Mouse (Mus musculus): ENCODE data around the gene Dact3.

Dact3 gene

DNA sequence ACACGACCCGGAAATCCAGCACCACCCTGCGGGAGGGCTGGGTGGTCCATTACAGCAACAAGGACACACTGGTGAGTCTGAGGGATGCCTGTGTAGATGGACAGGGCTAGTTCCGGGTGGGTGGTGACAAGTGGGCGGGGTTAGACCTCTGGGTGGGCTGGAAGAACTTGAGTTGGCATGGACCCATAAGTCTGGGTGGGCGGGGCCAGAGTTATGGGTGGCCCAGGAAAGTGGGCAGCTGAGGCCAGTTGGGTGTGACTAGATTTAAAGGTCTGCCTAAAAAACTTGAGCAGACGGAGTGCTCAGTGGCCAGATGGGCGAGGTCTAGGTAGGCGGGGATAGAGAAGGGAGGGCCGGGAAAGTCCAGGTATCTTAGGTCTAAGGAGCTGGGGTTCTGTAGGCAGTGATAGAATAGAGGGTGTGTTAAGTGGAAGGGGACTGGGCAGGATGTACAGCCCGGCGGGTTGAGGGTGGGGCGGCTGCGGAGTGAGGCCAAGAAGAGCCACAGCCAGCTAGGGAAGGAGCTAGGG lies 21.8 kb upstream of the Dact3 start:
- in situ Hi-C loops (cut with MseI, MboI), result no loop called here

DNA sequence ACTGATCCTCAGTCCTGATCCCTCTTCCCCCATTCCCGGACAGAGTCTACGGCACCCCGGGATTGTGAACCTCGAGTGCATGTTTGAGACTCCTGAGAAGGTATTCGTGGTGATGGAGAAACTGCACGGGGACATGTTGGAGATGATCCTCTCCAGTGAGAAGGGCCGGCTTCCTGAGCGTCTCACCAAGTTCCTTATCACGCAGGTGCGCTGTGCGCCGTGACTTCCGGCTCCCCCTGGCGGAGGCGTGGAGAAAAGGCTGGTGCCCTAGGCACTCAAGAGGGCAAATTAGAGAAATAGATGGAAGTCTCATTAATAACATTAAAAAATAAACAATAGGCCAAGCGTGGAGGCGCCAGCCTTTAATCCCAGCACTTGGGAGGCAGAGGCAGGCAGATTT lies 16.8 kb upstream of the Dact3 start:
- in situ Hi-C loops (cut with MseI, MboI), result no loop called here

DNA sequence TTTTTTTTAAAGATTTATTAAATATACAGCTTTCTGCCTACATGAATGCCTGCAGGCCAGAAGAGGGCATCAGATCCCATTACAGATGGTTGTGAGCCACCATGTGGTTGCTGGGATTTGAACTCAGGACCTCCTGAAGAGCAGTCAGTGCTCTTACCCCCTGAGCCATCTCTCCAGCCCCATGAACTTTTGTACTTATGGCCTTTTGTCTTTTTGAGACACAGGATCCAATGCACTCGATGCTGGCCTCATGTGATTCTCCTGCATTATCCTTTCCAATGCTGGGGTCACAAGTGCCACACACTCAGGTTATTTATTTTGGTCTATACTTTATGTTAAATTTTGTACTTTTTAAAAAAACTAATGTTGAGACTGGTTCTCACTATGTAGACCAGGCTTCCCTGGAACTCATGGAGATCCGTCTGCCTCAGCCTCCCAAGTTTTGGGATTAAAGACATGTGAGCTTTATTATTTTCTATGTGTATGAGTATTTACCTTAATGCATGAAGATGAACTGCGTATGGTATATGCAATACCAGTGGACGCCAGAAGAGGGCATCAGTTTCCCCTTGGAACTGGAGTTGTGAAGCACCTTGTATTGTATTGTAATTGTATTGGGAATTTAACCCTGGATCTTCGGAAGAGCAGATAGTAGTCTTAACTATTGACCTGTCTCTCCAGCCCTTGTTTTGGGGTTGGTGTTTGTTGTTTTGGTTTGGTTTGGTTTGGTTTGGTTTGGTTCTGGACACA lies 15.0 kb upstream of the Dact3 start:
- in situ Hi-C loops (cut with MseI, MboI), result no loop called here

DNA sequence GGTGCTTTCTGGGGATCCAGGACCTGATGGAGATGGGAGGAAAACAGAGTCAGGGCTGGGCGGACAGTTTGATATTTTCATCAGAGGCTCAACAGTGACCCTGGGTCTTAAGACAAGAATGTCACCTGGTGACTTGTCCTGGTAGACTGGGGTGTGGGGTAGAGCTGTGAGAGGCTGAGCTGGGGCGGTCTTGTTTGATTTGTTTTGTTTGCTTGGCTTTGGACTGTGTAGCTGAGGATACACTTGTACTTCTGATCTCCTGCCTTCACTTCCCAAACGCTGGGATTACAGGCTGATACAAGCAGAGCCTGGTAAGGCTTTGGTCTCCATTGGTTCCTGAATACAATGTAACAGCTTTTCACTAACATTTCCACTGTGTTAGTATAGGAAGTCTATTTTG lies 7.6 kb upstream of the Dact3 start:
- in situ Hi-C loops (cut with MseI, MboI), result no loop called here

DNA sequence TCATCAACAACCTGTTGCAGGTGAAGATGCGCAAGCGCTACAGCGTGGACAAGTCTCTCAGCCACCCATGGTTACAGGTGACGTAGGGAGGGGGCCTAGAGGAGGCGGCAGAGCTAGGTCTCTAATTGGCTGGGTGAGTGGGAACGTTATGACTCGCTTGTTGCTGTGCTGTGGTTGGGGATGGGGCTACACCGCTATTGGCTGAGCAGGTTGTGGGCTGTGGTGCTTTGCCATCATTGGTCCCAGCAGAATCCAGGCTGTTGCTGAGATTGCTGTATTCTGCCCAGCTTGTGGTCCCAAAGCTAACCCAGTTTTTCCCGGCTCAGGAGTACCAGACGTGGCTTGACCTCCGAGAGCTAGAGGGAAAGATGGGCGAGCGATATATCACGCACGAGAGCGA lies 5.6 kb upstream of the Dact3 start:
- in situ Hi-C loops (cut with MseI, MboI), result no loop called here

DNA sequence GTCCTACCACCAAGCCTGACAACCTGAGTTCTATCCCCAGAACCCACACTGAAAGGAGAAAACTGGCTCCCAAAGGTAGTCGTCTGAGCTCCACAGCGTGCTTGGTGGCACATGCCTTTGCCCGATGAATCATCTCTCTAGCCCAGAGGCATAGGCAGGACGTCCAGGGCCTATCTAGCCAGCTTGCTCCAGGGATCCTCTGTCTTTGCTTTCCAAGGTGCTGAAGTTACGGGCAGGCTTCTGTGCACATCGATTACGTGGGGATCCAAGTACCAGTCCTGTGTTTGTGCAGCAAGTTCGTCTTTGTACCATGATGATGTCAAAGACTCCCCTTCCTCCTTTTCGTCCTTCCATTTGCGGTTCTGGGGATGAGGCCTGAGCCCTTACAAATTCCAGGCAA lies 3.5 kb upstream of the Dact3 start:
- in situ Hi-C loops (cut with MseI, MboI), result no loop called here

DNA sequence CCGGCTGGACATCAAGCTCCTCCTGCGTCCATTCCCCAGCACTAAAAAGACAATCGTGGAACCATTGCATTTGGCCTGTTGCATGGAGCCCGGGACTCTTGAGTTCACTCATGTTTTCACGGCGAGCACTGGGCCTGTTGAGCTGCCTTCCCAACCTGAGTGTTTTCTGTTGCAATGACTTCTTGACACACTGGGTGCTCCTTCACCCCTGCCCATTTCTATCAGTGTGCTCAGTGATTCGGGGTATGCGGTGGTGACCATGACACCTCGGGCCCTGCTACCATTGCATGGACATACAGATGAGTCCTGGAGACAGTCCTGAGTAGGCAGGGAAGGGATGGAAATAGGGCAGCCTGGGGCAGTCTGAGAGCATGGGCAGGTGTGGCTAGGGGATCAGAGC lies 2.6 kb upstream of the Dact3 start:
- in situ Hi-C loops (cut with MseI, MboI), result no loop called here

DNA sequence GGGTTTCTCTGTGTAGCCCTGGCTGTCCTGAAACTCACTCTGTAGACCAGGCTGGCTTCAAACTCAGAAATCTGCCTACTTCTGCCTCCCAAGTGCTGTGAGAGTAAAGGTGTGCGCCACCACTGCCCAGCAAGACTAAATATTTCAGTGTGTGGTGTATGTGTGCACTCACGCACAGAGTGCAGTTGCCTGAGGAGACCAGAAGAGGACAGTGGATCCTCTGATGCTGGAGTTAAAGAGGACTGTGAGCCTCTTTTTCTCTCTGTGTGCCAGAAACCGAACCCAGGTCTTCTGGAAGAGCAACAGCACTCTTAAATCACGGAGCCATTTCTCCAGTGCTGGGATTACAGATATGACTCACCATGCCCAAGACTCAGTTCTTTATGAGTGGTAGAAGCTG lies 1.7 kb upstream of the Dact3 start:
- in situ Hi-C loops (cut with MseI, MboI), result no loop called here

DNA sequence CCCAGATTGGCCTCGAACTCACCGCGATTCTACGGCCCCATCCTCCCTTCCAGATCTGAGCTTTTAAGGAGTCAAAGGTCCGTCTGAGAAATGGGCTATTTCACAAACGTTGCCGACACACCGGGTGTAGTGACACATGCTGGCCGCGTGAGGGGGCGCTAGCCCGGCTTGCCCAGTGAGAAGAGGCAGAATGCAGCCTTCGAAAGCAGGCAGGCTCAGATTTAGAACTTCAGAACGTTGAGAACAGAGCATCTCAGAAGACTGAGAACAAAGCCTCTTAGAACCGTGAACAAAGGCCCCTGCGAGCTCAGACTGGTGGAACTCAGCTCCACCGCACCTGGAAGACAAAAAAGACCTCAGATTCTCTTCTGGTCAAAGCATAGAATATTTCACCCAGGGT lies 927 bp upstream of the Dact3 start:
- in situ Hi-C loops (cut with MseI, MboI), result no loop called here

DNA sequence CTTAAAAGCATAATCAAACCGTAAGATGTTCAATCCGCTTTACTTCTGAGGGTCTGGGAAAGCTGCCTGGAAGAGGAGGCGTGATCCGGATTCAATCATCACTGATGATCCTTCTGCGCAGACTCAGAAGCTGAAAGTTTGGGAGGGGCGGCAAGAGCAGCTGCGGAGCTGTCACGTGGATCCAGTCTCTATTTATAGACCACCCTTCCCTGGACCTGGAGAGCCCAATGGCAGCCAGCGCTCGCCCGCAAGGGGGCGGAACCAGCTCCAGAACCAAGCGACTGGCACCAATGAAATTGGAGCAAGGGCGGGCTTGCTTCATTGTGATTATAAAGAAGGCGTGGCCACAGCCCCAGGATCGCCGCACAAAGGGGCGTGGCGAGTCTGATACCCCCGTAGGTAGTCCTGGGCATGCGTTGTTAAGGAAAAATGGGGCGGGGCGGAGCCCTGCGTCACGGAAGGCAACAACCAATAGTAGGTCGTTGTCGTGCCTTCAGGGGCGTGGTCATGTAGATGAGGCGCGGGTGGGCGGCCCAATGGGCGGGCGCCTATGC lies 284 bp upstream of the Dact3 start:
- in situ Hi-C loops (cut with MseI, MboI), result no loop called here

DNA sequence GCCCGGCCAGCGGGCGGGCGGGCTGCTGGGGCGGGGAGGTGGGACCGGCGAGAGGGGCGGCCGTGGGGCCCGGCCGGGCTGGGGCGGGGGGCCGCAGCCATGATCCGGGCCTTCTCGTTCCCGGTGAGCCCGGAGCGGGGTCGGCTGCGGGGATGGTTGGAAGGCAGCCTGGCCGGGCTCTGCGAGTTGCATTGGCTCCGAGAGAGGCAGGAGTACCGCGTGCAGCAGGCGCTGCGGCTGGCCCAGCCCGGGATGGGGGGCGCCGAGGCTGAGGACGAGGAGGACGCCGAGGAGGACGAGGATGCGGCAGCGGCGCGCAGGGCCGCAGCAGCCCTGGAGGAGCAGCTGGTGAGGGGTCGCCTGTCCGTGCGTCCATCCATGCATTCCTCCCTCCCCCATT lies 209 bp downstream of the Dact3 start:
- in situ Hi-C loops (cut with MseI, MboI), result no loop called here

DNA sequence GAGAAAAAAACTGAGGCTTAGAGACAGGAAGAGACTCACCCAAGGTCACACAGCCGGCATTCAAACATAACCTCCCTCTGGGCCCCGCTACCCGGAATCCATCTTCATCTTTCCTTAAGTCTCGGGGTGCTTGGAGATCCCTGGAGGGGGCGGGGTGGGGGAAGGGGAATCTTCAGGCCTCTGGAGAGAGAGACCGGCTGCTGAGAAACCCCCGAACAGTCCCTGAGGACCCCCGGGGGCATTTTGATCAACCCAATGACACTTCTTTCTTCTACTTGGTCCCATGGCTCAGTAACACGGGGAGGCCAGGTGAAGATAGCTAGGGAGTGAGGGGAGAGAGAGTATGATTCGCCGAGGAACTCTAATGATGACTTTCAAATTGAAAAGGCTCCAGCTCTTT lies 889 bp downstream of the Dact3 start:
- in situ Hi-C loops (cut with MseI, MboI), result no loop called here

DNA sequence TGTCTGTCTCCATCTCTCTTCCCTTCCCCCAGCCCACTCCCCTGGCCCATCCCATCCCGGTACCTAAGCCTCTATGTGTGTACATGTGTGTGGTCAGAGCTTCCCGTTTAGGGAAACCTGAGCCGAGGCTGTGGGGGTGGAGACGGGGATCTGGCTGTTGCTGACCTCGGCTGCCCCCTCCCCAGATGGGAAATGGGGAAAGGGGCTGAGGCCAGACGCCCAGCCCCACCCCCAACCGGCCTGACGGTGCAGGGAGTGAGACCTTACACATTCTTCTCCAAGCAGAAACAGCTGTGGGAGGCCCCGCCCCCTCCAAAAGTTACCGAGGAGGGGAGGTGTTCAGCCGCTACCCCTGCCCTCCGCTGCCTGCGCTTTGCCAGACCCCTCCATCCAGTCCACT lies 1.5 kb downstream of the Dact3 start:
- in situ Hi-C loops (cut with MseI, MboI), result no loop called here

DNA sequence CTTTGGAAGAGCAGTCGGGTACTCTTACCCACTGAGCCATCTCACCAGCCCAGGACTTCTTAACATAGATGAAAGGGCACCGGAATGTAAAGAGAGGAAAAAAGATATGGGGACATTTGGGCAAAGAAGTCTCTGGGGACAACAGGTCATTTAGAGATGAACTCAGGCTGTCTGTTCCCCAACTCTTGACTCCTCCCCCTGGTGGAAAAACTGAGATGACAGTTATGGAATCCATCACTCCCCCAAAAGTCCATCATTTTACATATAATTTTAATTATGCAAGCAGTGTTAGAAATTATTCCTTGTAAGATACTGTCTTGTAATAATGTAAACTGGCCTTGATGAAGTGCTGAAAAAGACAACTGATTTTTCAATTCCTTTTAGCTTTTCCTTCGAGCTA lies 2.6 kb downstream of the Dact3 start:
- in situ Hi-C loops (cut with MseI, MboI), result no loop called here

DNA sequence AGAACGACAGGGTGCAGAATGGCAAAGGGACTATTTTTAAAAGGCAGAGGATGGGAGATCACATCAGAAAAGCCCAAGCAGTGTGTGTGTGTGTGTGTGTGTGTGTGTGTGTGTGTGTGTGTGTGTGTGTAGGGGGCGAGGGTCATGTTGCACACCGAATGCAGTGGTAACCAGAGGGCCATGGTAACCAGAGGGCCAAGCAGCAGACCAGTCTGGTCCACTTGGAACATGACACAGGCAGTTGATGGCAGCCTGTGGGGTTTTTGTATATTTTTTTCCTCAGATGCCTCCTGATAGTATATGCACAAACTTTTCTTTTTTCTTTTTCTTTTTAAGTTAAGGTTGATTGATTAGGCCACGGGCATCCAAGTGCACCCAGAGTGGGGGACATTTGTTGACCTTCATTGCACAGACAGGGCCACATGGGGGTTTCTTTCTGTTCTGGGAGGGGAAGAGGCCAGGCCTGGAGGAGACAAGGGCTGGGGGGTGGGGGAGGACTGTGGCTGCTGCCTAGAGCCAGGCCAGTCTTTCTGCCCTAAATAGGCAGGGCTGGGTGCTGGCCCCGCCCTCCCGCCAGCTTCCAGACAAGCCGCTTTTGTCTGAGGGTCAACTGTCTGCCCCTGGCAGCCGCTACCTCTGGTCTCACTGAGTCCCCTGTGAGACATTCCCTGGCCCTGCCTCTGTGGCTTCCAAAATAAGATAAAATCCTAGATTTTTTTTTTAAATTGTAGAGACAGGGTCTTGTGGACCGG lies 4.9 kb downstream of the Dact3 start:
- in situ Hi-C loops (cut with MseI, MboI), result no loop called here

DNA sequence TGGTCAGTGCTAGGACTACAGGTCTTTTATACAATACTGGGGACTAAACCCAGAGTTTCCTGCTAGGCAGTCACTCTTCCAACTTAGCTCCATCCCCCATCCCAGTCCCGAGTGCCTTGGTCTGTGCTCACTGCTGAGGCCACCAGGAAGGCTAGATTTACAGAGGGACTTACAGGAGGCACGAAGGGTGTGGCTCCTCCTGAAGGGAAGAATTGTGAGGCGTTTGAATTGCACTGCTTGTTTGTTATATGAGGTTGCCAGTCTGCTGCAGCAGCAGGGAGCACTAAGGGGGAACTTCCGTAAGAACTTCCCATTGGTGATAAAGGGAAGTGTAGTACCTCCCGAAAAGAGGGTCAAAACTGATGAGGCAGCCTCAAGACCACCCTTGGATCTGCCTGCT lies 5.5 kb downstream of the Dact3 start:
- in situ Hi-C loops (cut with MseI, MboI), result no loop called here

DNA sequence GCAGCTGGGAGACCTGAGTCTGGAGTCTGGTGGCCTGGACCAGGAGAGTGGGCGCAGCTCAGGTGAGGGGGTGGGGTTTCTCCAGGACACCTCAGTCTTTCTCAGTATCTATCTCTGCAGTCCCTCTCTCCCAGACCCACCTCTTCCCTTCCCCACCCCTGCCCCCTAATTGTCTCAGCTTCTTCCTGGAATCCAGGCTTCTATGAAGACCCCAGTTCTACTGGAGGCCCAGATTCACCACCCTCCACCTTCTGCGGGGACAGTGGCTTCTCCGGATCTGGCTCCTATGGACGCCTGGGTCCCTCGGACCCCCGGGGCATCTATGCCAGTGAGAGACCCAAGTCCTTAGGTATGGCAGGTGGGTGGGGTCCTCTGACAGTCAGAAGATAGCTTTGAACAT lies 8.0 kb downstream of the Dact3 start:
- in situ Hi-C loops (cut with MseI, MboI), result no loop called here

DNA sequence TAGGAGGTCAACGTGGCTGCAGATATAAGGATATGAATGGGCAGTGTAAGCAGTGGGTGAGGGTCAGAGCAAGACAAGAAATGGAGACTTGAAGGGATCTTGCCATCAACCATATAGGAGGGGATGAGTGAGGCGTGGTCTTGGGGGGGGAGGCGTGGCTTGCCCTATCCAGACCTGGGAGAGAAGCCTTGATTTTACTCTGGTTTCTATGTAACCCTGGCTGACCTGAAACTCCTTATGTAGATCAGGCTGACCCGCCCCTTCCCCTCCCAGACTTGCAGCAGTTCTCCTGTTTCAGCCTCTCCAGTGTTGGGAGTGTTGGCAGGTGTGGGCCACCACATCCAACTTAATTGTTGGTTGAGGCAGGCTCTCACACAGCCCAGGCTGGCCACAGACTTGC lies 9.2 kb downstream of the Dact3 start:
- in situ Hi-C loops (cut with MseI, MboI), result no loop called here

DNA sequence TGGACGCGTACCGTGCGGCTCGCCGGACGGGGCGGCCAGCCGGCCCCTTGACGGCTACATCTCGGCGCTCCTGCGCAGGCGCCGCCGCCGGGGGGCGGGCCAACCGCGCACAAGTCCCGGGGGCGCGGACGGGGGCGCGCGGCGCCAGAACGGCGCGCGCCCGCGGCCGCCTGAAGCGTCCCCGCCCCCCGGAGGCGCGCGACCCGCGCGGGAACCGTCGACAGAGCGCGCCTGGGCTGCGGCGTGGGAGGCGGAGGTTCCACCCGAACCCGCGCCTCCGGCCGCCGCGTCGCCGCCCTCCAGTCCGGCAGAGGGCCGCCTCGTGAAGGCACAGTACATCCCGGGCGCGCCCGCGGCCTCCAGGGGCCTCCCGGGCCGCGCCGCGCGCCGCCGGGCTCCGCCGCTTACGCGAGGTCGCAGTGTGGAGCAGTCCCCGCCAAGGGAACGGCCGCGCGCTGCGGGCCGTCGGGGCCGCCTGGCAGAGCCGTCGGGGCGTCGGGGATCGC lies 10.2 kb downstream of the Dact3 start:
- in situ Hi-C loops (cut with MseI, MboI), result loop anchor here in 1 of 2 experiments (5.0 kb wide), 1 partner anchor 37 kb away; the partner anchor contains the start of gene Calm3

DNA sequence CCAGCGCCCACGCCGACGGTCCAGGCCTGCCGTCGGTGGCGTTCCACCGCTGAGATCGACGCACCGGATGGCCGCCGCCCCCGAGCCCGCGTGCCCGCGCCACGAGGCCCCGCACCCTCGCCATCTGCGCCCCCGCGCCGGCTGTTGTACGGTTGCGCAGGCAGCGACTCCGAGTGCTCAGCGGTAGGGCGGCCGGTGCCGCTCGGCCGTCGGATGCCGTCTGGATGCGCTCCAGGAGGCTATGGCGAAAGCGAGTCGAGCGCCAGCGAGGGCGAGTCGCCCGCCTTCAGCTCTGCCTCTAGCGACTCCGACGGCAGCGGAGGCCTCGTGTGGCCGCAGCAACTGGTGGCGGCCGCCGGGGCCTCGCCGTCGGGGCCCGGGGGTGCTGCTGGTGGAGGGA lies 10.8 kb downstream of the Dact3 start:
- in situ Hi-C loops (cut with MseI, MboI), result loop anchor here in 1 of 2 experiments (5.0 kb wide), 1 partner anchor 36 kb away; the partner anchor contains the start of gene Calm3

DNA sequence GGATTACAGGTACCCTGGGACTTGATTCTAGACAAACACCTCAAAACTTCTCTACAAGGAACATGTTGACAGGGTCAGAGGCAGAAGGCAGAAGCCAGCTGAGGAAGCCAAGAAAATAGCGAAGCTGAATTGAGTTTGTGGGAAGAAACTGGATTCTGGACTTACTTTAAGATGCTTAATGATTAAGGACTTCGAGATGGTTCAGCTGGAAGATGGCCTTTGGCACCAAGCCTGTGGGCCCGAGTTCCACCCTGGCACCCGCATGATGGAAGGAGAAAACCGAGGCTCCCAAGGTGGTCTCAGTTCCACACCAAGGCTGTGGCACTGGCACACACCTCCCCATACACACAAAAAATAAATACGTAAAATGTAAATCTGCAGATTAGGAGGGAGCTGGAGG lies 15.4 kb downstream of the Dact3 start:
- in situ Hi-C loops (cut with MseI, MboI), result no loop called here

DNA sequence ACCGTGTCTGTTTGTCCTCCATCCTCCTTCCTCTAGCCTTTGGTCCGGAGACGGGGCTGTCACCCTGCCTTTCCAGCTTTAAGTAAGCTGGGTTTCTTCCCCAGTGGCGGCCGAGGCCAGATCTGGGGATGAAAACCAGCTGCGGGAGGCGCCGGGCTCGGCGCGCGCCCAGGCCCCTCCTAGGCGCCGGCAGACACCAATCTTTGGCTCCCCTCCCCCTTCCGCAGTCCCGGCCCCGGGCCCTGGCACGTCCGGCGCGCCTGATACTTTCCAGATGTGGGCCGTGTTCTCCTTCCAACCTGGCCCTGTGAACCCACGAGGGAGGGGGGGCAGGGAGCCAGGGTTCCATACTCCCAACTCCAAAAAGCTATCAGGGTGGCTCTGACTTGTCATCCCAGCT lies 15.8 kb downstream of the Dact3 start:
- in situ Hi-C loops (cut with MseI, MboI), result no loop called here
